In the genomic region with DNA sequence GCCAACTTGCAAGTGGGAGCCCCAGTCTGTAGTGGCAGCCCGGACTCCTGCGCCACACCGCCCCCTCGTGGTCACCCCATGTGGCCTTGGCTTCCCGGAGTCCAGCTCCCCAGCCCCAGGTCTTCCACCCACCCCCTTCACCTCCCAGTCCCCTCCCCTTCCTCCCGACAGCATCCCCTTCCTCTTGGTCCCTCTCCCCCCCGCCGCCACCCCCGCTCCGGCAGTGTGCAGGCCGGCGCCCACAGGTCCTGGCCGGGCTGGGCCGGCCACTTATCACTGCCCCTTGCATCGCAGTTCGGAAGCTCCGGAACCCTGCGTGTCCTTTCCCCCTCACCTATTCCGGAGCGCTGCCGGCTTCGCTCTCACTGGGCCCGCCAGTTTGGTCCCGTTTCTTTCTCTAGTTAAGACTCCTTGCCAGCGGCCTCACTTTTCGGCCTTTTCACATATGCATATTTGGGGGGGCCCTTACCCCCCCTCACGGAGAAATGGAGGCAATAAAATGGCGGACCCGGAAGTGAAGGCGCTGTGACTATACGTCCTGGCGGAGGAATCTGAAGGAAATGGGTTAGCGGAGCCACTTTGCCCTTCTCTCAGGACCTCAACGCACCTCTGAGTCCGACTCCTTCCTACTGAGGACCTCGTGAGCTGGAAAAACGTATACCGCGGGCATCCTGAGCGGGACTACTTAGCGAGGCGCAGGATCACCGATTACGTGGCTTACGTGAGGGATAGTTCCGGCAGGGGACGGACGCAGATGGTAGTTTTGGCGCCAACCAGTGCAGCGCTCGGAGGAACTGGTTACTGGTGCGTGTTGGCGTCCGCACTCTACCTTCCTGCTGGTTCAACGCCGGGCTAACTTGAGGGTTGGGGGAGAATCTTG, we compare ENCODE assay signal across 8 mouse cellular contexts. TPM values are rescaled to one million over a fixed set of nuclear protein-coding genes. Genes with fewer than 3 reads are reported as not detected.
A peak's percentile ranks its signal among the peaks of the same experiment; 100 is the strongest.
DNase-seq lines count a peak whose midpoint lies in the region; ATAC-seq lines count a peak whose summit lies in the region.

A gene (minus strand): TSS at position 662 of the 880 bp plus-strand sequence.

- H3K4me2 ChIP-seq in forebrain, embryonic 11.5 days (ENCODE audit: low read depth, low read length, severe bottlenecking) = peak within 1 kb of the TSS; percentile 53
- H3K4me2 ChIP-seq in heart, embryonic 16.5 days (ENCODE audit: low read depth, low read length) = peak within 1 kb of the TSS; percentile 84
- H3K4me2 ChIP-seq in liver, embryonic 15.5 days = peak within 1 kb of the TSS; percentile 84
- peak within 1 kb of the TSS; percentile 66 for H3K4me2 ChIP-seq in neural tube, embryonic 12.5 days (replicated peaks)

- ATAC-seq in CD4-positive, CD25-positive, alpha-beta regulatory T cell, adult 4 months = peak; percentile 88
- ATAC-seq in forebrain, embryonic 11.5 days (replicated peaks; ENCODE audit: low FRiP score) = peak; percentile 92
- peak; percentile 94 for ATAC-seq in heart, embryonic 16.5 days (replicated peaks; ENCODE audit: extremely low read depth, insufficient read depth, low FRiP score)
- ATAC-seq in liver, embryonic 15.5 days (ENCODE audit: insufficient read depth) = peak; percentile 83
- peak; percentile 92 for ATAC-seq in neural tube, embryonic 12.5 days (ENCODE audit: low FRiP score, low read depth)

- DNase-seq in c-Kit-negative CD71-positive TER-119-positive erythroid progenitor cells, embryonic 14.5 days (ENCODE audit: low read depth, low spot score) = peak; percentile 83
- DNase-seq in forebrain, embryonic 11.5 days (ENCODE audit: low spot score) = peak; percentile 99
- peak; percentile 96 to 99 for DNase-seq in kidney, postnatal 36 days
- DNase-seq in telencephalon, adult 2 months (ENCODE audit: low read depth, low spot score) = peak; percentile 89

- peak within 1 kb of the TSS; percentile 76 for H3K4me3 ChIP-seq in forebrain, embryonic 11.5 days (ENCODE audit: low read depth, low read length)
- H3K4me3 ChIP-seq in heart, embryonic 16.5 days (ENCODE audit: low read length) = peak within 1 kb of the TSS; percentile 97
- H3K4me3 ChIP-seq in liver, embryonic 15.5 days (replicated peaks) = peak within 1 kb of the TSS; percentile 91
- H3K4me3 ChIP-seq in neural tube, embryonic 12.5 days = peak within 1 kb of the TSS; percentile 69

- H3K9ac ChIP-seq in forebrain, embryonic 11.5 days (ENCODE audit: low read length) = peak within 1 kb of the TSS; percentile 96
- peak within 1 kb of the TSS; percentile 97 for H3K9ac ChIP-seq in heart, embryonic 16.5 days (ENCODE audit: low read length)
- H3K9ac ChIP-seq in liver, embryonic 15.5 days = peak within 1 kb of the TSS; percentile 92
- peak within 1 kb of the TSS; percentile 86 for H3K9ac ChIP-seq in neural tube, embryonic 12.5 days

- H3K9me3 ChIP-seq in forebrain, embryonic 11.5 days (ENCODE audit: control insufficient read depth, low read length) = no peaks in the 10 kb centered on the region
- no peaks in the 10 kb centered on the region for H3K9me3 ChIP-seq in heart, embryonic 16.5 days (replicated peaks; ENCODE audit: control insufficient read depth, low read length)
- no peaks in the 10 kb centered on the region for H3K9me3 ChIP-seq in liver, embryonic 15.5 days (replicated peaks)
- H3K9me3 ChIP-seq in neural tube, embryonic 12.5 days = no peaks in the 10 kb centered on the region

- peak within 1 kb of the TSS; percentile 98 for H3K27ac ChIP-seq in forebrain, embryonic 11.5 days (ENCODE audit: low read depth, low read length)
- H3K27ac ChIP-seq in heart, embryonic 16.5 days (ENCODE audit: low read length) = peak within 1 kb of the TSS; percentile 100
- peak within 1 kb of the TSS; percentile 94 for H3K27ac ChIP-seq in liver, embryonic 15.5 days (replicated peaks)
- peak within 1 kb of the TSS; percentile 81 for H3K27ac ChIP-seq in neural tube, embryonic 12.5 days

- H3K27me3 ChIP-seq in forebrain, embryonic 11.5 days (ENCODE audit: control insufficient read depth, insufficient read depth, low read length) = no peaks in the 10 kb centered on the region
- no peaks in the 10 kb centered on the region for H3K27me3 ChIP-seq in heart, embryonic 16.5 days (ENCODE audit: control insufficient read depth, insufficient read depth, low read length)
- no peaks in the 10 kb centered on the region for H3K27me3 ChIP-seq in liver, embryonic 15.5 days
- no peaks in the 10 kb centered on the region for H3K27me3 ChIP-seq in neural tube, embryonic 12.5 days (replicated peaks)

- no peaks in the 10 kb centered on the region; the same call in 1 of the 2 replicates for H3K4me1 ChIP-seq in forebrain, embryonic 11.5 days (replicated peaks; ENCODE audit: control insufficient read depth, insufficient read depth, low read length)
- peaks cover 8% of the 10 kb centered on the region for H3K4me1 ChIP-seq in heart, embryonic 16.5 days (ENCODE audit: control insufficient read depth, insufficient read depth, low read length)
- peaks cover 41% of the 10 kb centered on the region for H3K4me1 ChIP-seq in liver, embryonic 15.5 days (replicated peaks)
- H3K4me1 ChIP-seq in neural tube, embryonic 12.5 days = peaks cover 11% of the 10 kb centered on the region; the same call in 1 of the 2 replicates

- 1% methylated on average over 55 of the region's 56 CpGs for WGBS in forebrain, embryonic 11.5 days
- WGBS in heart, embryonic 16.5 days = under 1% methylated on average over 52 of the region's 56 CpGs
- WGBS in liver, embryonic 15.5 days (ENCODE audit: insufficient replicate concordance) = under 1% methylated on average over 56 of the region's 56 CpGs
- 1% methylated on average over 56 of the region's 56 CpGs for WGBS in neural tube, embryonic 12.5 days

- H3K36me3 ChIP-seq in forebrain, embryonic 11.5 days (ENCODE audit: control insufficient read depth, insufficient read depth, low read length) = peaks cover 2% of the 10 kb centered on the region; the same call in 1 of the 2 replicates
- H3K36me3 ChIP-seq in heart, embryonic 16.5 days (ENCODE audit: control insufficient read depth, insufficient read depth) = peaks cover 24% of the 10 kb centered on the region
- H3K36me3 ChIP-seq in liver, embryonic 15.5 days (replicated peaks) = peaks cover 35% of the 10 kb centered on the region
- H3K36me3 ChIP-seq in neural tube, embryonic 12.5 days = peaks cover 49% of the 10 kb centered on the region

RNA-seq across cellular contexts. Expression of the gene that starts here (rescaled TPM):
- polyA plus RNA-seq in CD4-positive, CD25-positive, alpha-beta regulatory T cell, adult 4 months (2017; shearing (Covaris generic)) = 10 to 100 TPM; 31.0 to 37.1 TPM
- 8.9 and 10.8 TPM in 2 replicates for polyA plus RNA-seq in forebrain, embryonic 11.5 days (2014; fragmentation: Nextera tagmentation; extraction: Ambion mirVana)
- polyA plus RNA-seq in heart, embryonic 16.5 days (2015; fragmentation: Nextera tagmentation; extraction: Ambion mirVana) = 6.3 and 6.6 TPM in 2 replicates
- polyA plus RNA-seq in liver, embryonic 15.5 days (2015; fragmentation: Nextera tagmentation; extraction: Ambion mirVana) = 6.2 and 7.1 TPM in 2 replicates
- polyA plus RNA-seq in neural tube, embryonic 12.5 days (2016; fragmentation: Nextera tagmentation; extraction: Ambion mirVana) = 6.7 and 7.8 TPM in 2 replicates

Comparison
In these comparisons a context has a peak if more than half of its experiments do, and no peak if none do; other contexts are left out.
1. Peak in every context shown above with its lines: DNase-seq, ATAC-seq, H3K4me3 ChIP-seq and H3K27ac ChIP-seq.